Mouse (Mus musculus): ENCODE data around the gene Slc23a3.
A peak's percentile ranks its signal among the peaks of the same experiment; 100 is the strongest.

Gene Slc23a3

DNA sequence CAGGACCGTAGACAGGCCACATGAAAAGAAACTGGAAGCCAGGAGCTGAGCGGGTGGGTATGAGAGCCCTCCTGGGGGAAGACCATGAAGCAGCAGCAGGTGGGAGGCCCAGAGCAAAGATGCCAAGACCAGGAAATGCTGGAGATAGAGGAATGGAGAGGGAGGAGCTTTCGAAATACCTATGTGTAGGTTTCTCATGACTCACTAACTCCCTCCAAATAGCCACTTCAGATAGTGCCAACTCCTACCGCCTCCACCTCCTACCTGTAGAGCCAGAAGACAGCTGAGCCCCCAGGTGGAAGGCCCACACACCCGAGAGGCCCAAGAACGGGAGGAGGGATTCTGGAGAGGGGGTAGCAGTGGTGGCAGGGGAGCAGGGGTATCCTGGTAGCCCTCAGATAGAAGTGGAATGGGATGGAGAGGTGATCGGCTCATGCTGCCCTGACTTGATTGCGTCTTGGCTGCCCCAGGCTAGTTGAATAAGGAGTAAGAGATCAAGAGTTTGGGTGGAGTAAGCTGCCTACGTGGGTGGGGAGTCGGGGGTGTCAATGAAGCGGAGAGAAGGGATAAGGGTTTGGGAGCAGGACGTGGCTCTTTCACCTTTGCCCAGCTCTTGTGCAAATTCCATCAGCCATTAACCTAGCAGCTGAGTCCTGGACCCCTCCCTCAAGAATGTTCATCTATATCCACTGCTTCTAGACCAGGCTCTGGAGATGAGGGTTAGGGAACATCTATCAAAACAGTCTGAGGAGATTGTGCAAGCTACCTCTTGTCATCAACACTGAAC, at the start of gene Slc23a3:
Gene Slc23a3, minus strand, starts transcription at position 470 of the 787 bp plus-strand sequence.
- no peak for DNase-seq (ENCODE audit: low spot score in 2 of 2)

DNA sequence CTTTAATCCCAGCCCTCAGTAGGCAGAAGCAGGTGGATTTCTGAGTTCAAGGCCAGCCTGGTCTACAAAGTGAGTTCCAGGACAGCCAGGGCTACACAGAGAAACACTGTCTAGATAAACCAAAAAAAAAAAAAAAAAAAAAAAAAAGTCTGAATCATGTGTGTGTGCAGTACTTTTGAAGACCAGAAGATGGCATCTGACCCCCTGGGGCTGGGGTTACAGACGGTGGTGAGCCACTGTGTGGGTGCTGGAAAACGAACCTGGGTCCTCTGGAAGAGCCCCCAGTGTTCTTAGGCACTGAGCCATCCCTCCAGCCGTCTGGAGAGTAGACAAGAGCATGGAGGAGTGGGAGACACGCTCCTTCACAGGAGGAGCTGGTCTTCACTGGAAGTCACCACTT, 48.5 kb upstream of the Slc23a3 start:
- DNase-seq (ENCODE audit: low spot score in 2 of 2) = no peak

DNA sequence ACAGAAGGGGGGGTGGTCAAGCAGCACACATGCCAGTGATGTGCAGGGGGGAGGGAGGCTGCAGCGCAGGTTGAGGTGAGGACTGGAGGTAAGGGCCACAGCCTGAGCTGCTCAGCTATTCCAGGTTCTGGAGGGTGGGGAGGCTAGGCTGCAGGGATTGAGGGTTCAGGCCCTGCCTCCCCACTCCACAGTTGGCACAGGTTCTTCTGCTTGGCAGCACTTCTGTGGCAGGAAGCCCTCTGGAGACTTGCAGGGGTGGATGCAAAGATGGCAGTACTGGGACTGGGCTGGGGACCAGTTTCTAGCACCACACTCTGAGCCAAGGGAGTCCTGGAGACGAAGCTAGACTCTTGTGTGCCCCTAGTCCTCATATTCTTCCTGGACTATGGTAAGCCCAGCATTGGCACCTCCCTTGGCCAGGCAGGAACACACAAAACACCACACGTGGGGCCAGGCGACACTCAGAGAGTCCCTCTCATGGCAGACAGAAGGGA, 47.7 kb upstream of the Slc23a3 start:
- DNase-seq (ENCODE audit: low spot score in 2 of 2) = no peak

DNA sequence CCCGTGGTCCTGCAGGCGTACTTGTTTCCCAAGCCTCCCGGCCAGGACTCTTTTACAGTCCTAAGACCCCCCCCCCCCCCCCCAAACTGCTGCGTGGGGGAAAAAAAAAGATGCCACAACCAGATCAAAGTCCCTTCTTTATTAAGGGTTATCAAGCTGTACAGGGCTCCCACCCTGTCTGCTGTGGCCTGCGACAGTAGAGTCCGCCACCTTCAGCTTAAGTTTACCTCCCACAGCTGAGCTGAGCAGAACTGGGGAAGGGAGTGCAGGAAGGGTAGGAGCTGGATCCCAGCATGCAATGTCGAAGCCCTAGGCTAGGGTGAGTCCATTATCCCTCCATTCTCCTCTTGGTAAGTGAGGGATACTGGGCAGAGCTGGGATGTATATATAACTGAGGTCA, 47.1 kb upstream of the Slc23a3 start:
- no peak for DNase-seq (ENCODE audit: low spot score in 2 of 2)

DNA sequence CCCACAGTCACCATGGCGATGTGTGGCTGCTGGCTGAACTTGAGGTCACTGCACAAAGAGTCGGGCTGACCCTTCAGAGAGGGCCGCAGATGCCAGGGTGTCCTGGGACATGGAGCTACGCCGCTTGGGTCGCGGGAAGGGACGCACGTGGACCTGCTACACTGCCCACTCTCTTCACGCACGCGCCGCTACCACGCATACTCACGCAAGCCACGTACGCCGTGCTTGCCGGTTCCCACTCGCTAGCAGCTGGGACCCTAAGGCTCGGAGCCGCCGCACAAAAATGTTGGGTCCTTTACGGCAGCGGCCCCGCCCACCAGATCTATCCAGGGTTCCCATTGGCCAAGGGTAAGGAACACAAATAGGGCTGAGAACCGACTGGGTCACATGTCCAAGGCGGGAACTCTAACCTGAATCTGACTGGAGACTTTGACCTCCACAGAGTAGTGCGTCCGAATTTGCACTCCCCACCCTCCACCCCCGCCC, 46.5 kb upstream of the Slc23a3 start, which contains the start of gene Abcb6:
Gene Abcb6, minus strand, starts transcription at position 288 of the 486 bp plus-strand sequence.
- peak; percentile 91 to 92 for DNase-seq (ENCODE audit: low spot score in 2 of 2)

DNA sequence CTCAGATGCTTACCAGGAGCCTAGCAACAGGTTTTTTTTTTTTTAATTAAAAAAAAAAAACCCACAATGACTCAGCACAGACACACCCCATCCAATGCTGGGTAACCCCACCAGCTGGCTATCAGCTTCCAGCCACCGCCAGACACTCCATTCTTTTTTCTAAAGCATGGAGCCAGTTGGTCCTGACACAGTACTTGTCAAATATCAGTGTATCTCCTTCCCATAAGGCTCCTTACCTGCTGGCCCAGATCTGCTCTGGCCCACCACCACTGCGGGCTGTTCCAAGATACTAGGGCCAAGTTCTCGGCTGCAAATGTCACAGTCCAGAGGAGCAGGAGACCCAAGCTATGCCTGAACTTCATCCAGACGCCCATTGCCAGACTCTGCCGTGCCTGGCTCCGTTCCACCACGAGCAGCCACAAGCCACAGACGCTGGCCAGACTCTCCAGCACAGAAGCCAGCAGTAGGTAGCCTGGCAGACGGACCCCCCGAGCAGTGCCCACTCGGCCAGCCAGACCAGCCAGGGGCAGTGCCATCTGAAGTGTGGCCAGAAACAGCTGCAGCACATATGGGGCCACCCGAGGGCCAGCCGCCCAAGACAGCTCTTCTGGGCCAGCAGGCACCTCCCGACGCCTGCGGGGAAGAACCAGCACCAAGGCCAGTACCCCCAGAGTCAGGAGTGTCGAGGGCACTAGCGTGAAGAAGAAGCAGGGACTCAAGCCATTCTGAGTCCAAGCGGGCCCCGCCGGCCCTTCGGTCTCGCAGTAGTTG, 45.8 kb upstream of the Slc23a3 start:
- peak; percentile 31 to 36 for DNase-seq (ENCODE audit: low spot score in 2 of 2)

DNA sequence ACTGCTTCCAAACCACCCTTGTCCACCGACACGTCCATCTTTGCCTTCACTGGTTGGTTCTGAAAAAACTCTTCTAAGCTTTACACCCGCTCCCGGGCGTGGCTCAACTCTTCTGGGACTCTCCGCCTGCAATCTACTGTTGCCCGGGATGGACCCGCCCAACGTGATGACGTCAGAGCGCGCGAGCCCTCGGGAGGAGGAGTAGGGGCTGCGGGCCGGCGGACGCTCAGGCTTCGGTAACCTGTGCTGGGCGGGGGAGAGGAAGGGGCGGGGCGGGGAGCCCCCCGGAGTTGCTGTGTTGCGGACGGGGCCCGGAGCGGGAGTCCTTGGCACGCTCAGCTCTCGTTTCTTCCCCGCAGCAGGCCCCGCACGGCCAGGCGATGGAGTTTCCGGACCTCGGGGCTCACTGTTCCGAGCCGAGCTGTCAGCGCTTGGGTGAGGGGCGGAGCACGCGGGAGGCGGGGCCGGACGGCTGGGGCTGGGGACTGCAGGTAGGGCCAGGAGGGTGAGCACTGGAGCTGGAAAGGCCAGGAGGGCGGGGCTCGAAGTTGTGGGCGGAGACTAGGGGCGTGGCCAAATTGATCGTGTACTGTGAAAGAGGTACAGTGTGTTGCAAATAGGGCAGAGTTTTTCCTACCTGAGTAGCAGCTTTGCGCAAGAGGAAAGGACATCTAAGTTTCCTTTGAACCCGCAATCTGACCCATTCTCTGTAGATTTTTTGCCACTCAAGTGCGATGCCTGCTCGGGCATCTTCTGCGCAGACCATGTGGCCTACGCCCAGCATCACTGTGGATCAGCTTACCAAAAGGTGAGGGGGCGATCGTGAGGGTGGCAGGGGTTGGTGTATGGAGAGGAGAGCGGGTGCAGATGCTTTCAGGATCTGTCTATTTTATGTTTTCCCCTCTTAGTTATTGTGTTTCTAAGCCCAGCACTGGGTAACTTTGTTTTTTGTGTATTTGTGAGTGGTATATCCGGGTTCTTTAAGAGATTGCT, 35.1 kb upstream of the Slc23a3 start, which contains the start of gene Zfand2b:
Gene Zfand2b, plus strand, starts transcription at position 175 of the 993 bp plus-strand sequence.
- DNase-seq (ENCODE audit: low spot score in 2 of 2) = peak; percentile 94 to 96

DNA sequence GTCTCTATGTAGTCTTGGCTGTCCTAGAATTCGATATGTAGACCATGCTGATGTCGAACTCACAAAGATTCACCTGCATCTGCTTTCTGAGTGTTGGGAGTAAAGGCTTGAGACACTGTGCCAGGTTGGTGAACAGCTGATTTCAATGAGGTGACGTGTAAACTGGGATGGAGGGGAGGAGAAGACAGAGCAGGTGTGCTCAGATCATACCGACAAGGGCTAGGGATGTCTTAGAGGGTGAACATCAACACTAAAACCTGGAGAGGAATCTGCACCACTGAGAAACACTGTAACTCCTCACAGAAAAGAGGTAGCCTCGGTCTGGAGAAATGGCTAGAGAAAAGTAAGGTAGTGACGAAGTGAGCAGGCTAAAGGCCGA, 34.4 kb upstream of the Slc23a3 start:
- no peak for DNase-seq (ENCODE audit: low spot score in 2 of 2)

DNA sequence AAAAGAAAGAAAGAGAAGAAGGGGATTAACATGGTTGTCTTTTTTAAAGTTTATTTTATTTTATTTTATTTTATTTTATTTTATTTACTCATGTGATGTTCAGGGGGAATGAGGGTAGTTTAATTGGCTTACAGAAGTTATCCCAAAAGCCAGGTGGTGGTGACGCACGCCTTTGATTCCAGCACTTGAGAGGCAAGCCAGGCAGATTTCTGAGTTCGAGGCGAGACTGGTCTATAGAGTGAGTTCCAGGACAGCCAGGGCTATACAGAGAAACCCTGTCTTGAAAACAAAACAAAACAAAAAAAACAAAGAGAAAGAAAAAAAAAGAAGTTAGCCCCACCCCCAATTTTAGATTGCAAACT, 26.5 kb upstream of the Slc23a3 start:
- DNase-seq (ENCODE audit: low spot score in 2 of 2) = no peak

DNA sequence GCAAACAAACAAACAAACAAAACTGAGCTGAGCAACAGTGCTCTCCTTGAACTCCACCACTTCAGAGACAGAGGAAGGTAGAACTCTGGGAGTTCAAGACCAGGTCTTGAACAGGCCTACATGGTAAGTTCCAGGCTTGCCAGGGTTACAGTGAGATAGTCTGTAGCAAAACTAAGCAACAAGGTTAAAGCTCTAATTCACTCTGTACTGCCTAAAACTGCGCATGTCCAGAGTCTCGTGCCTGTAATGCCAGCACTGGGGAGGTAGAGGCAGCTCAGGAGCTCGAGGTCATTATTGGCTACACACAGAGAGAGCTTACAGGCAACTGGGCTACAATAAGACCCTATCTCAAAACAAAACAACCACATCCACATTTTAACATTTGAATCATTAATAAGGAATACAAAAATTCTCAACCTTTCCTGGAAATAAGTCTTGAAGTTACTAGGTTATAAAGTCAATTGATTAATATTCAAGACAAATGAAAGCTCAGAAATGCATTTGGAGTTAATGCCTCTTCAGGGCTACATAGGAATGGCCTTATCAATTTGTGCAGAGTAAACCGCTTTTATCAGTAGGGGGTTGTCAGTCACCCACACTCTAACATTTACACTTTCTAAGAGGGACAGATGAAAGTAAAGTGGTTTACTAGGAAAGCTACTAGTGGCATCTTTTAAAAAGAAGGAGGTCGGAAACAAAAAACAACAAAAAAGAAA, 26.0 kb upstream of the Slc23a3 start:
- no peak for DNase-seq (ENCODE audit: low spot score in 2 of 2)

DNA sequence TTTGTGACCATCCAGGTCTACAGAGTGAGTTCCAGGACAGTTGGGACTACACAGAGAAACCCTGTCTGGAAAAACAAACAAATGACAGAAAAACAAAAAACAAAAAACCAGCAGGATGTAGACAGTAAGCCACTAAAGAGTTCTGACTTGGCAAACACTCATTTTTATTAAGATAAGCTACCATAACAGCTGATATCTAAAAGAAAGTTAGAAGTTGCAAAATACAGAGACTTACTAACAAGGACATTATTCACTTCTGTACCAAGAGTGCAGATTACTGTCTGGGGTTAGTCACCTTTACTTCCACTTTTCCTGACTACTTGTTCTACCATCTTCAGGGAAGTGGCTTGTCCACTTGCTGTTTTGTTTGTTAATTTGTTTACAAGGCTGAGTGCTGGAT, 25.3 kb upstream of the Slc23a3 start:
- DNase-seq (ENCODE audit: low spot score in 2 of 2) = no peak

DNA sequence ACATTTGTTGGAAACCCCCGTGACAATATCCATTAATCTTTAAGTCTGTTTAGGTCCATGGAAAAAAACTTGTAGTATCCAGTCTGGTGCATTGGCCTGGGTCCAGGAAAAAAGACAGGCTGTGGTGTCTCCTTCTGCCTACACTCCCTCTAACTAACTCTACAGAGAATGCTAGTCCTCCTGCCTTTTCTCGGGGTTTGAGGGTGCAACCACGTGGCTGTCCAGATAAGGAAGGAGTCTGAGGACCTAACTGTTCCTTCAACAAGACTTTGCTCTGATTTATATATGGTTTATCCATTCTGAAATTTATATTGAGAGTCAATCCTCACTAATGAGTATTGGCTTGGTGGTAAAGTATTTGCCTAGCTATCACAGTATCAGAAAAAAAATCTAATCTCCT, 22.1 kb upstream of the Slc23a3 start:
- no peak for DNase-seq (ENCODE audit: low spot score in 2 of 2)

DNA sequence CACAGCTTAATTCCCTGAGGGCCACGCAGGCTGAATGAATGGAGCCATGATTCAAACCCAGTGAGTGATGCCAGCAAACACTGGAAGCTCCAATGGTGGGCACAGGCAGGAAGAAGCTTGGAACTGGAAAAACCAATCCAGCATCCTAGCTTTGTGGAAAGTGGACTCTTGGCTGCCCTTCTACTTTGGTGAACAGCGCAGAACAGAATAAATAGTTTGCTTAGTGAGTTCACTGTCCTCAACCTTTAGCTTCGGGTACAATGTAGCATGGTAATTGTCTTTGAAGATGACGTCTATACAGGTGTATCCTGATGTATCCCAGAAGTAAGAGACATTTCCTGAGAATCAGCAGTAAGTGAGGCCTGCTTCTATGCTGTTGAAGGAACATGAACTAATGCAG, 15.0 kb upstream of the Slc23a3 start:
- DNase-seq (ENCODE audit: low spot score in 2 of 2) = no peak

DNA sequence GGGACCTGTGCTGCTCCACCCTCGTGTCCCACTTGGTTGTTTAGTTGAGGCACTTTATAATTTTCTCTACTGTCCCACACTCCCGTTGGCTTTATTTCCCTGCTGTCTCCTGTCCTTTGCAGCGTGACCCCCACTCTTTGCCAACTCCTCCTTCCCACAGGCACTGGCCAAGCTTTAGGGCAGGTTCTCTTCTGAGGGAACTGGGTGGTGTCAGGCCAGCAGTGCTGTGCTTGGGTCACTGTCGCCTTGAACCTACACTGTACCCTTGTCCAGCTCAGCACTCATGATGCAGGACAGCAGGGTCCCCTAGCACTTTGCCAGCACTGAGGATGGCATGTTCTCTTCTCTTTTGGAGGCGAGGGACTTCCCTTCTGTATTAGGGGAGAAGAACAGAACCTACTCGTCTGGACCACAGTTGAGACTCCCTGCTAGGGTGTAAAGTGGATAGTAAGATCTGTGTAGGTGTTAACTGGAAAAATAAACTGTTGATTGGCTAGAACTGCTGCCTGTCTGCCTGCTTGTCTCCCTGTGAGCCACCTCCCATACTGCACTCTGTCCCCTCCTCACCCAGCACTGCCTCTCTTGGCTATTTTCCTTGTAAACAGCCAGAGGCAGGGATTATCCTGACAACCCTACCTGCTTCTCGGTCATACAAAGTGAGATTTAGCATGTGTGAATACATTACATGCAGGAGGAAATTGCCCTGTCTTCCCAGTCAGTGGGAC, 13.9 kb upstream of the Slc23a3 start:
- no peak for DNase-seq (ENCODE audit: low spot score in 2 of 2)

DNA sequence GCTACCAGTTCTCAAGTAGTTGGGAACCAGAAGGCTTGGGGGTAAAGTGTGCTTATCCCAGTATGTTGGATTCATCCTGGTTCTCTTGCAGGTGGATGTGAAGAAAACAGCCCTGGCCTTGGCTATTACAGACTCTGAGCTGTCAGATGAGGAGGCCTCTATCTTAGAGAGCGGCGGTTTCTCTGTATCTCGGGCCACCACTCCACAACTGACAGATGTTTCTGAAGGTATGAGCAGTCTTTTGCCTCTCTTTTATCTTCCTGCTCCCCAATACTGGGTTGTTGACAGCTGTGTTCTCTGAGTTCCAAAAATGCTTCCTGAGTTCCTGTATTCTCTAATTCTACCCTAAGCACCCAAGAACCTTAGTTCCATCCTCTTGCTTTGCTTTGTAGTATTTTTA, 11.9 kb upstream of the Slc23a3 start:
- no peak for DNase-seq (ENCODE audit: low spot score in 2 of 2)

DNA sequence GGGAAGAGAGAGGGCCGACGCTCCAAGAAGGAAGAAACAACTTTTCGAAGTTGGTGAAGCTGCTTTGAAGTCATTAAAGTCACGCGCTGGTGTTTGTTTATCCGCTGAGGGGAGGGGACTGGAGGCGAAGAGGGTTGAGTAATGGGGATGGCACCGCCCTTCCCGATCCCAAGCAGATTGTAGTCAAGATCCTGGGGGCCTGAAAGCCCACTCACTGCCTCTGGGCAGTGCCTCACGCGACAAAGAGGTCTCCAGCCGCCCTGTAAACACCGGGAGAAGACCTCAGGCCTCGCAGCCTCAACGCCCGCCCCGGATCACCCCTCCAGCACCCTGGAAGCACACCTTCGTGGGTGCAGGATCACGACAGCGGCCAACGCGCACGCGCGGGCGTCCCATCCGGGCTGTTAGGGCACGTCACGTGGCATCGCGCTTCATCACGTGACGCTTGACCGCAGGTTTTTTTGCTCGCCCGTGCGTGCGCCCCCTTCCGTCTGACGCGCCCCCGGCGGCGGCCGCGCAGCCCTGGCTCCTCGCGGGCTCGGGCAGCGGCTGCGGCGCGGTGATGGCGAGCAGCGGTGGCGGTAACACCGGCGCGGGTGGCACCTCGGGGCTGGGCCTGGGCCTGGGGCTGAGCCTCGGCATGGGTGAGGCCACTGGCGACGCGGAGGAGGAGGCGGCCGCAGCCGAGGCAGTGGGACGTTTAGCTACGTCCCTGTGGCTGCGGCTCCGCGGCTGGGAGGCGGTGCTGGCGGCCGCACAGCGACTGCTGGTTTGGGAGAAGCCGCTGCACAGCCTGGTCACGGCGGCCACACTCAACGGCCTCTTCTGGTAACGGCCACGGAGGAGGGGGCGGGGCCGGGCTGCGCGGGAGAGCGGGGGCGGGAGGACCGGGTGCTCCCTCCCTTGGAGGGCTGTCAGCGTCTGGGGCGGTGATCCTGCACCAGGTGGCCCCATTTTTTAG, 8.9 kb upstream of the Slc23a3 start, which contains the start of the genes Cnppd1 and Retreg2:
Gene Cnppd1, minus strand, starts transcription at position 411 of the 961 bp plus-strand sequence.
Gene Retreg2, plus strand, starts transcription at position 478 of the 961 bp plus-strand sequence.
- peak; percentile 96 to 97 for DNase-seq (ENCODE audit: low spot score in 2 of 2)

DNA sequence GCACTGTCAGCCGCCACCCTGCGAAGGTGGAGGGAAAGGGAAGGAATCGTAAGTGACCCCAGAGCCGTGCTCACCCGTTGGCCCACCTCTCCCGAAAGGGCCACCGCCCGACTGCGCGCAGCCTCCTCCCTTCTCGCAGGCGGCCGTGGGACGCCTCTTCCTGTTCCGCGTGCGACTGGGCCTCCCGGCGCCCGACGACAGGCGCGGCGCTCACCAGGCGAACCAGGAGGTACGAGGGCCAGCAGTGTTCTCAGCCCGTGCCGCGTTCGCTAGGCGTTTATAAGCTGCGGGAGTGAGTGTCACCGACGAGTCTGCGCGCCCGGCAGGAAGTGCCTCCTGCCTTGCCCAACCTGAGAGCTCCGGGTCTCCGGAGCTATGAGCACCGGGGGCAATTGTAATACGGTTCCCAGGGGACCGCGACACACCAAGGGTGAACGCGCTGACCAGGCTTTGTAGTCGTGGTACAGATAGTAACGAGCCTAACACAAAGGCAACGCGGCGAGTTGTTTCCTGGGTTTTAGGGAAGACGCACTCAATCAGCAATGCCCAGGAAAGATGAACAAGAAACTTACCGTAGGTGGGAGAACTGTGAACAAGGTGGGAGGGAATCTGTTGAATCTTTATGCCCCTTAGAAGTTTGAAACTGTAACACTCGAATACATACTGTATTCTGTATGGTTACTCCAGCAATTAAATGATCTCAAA, 7.9 kb upstream of the Slc23a3 start:
- peak; percentile 79 for DNase-seq (ENCODE audit: low spot score in 2 of 2)

DNA sequence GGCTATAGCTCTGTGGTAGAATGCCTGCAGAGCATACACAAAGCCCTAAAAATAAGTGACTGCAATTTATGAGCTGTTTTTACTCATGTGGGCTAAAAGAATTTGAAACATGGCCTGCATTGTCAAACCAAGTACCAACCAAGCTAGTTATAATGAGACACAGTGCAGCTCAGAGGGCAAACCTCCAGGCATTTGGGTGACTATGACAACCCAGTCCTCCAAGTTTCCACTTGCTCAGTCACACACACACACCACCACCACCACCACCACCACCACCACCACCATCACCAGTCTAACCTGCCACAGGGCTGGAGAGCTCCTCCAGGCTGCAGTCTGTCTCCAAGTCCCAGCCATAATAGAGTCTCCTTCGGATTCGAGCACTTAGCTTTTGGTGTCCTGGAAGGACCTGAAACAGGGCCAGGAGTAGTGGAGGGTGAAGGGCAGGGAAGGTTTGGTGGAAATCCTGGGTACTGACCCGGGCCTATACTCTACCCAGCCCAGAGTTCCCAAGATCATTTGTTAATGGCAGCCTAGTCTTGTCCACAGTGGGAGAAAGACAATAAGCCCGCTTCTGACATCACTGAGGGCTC, 7.0 kb upstream of the Slc23a3 start:
- DNase-seq (ENCODE audit: low spot score in 2 of 2) = peak in 1 of 2 experiments; percentile 24
